Mouse (Mus musculus): ENCODE measurements around the gene Fam69a. TPM values are rescaled to one million over a fixed set of nuclear protein-coding genes. Genes with fewer than 3 reads are reported as not detected.
"Not testable (repeated sequence)": the region's sequence is repeated elsewhere in the genome, so short reads cannot be mapped to it uniquely, and the experiment has no call there.

Gene Fam69a
- polyA plus RNA-seq, 1 experiment from 2014 or later, result 22.6 TPM

- under 1% methylated on average over 23 of the region's 23 CpGs for WGBS
- Histone ChIP-seq H3K27ac (ENCODE audit: low read depth) (peak overlapping the region; percentile 84), H3K4me2 (peak overlapping the region; percentile 87), H3K4me1 (ENCODE audit: insufficient read depth) (0 out of 2 replicates have a peak, but pooled peaks cover 2% of the 10 kb centered on the region), H3K27me3 (ENCODE audit: insufficient read depth, low read length) (no peaks in the 10 kb centered on the region), H3K36me3 (ENCODE audit: insufficient read depth) (peaks cover 43% of the 10 kb centered on the region), H3K4me3 (ENCODE audit: low read depth, low read length) (peak overlapping the region; percentile 99), H3K9me3 (ENCODE audit: low read depth, low read length) (no peaks in the 10 kb centered on the region), H3K9ac (peak overlapping the region; percentile 99)
- no peak for ATAC-seq (ENCODE audit: insufficient read depth)
- no peak for TF ChIP-seq CTCF (IDR thresholded peaks at IDR 0.05; ENCODE audit: low read depth)
- DNase-seq, result peak; percentile 51
Observed at GRCm38 (mm10) chr5:107901014-107901615, 85.8 kb downstream of the Fam69a start.

DNA sequence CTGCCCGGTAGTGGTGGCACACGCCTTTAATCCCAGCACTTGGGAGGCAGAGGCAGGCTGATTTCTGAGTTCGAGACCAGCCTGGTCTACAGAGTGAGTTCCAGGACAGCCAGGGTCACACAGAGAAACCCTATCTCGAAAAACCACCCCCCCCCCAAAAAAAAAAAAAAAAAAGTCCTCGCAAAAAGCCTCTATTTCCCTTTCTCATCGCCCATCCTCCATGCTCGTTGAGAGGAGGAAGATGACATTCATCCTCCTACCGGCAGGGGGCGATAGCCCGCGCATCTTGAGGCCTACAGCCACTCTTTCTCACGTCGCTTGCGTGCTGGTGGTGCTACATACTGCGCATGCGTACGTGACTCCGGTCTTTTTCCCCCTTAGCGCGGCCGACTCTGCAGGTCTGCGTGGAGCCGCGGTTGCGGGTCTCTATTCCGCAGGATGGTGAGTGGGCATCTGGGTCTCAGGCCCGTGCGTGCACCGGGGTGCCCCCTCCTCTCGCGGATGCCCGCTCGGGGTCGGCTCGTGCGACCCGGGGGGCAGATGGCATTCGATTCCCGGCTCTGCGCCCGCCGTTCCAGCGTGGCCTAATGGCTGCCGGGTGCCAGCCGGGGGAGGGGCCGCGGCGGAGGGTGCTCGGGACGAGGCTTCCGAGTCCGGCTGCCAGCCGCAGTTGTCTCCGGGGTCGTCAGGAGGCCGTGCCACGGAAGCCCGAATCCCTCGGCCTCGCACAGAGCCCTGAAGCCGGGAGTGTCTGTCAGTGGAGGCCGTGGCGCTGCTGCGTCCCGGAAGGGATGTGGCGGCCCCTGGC, 86.5 kb downstream of the Fam69a start, which contains the start of gene Rpl5:
Gene Rpl5, plus strand, starts transcription at position 297 of the 808 bp plus-strand sequence.
- ATAC-seq (ENCODE audit: insufficient read depth) (peak; percentile 98), DNase-seq (peak; percentile 99)
- H3K36me3 ChIP-seq (ENCODE audit: insufficient read depth), result peaks cover 35% of the 10 kb centered on the region
- WGBS, result 3% methylated on average over 66 of the region's 66 CpGs
- H3K27ac ChIP-seq (ENCODE audit: low read depth), result peak within 1 kb of the TSS; percentile 84
- 0 out of 2 replicates have a peak, but pooled peaks cover 2% of the 10 kb centered on the region for H3K4me1 ChIP-seq (ENCODE audit: insufficient read depth)
- peak within 1 kb of the TSS; percentile 87 for H3K4me2 ChIP-seq
- no peaks in the 10 kb centered on the region for H3K27me3 ChIP-seq (ENCODE audit: insufficient read depth, low read length)
- H3K9me3 ChIP-seq (ENCODE audit: low read depth, low read length), result no peaks in the 10 kb centered on the region
- TF ChIP-seq CTCF (IDR thresholded peaks at IDR 0.05; ENCODE audit: low read depth), result peak; percentile 98
- peak within 1 kb of the TSS; percentile 99 for H3K4me3 ChIP-seq (ENCODE audit: low read depth, low read length)
- peak within 1 kb of the TSS; percentile 99 for H3K9ac ChIP-seq

DNA sequence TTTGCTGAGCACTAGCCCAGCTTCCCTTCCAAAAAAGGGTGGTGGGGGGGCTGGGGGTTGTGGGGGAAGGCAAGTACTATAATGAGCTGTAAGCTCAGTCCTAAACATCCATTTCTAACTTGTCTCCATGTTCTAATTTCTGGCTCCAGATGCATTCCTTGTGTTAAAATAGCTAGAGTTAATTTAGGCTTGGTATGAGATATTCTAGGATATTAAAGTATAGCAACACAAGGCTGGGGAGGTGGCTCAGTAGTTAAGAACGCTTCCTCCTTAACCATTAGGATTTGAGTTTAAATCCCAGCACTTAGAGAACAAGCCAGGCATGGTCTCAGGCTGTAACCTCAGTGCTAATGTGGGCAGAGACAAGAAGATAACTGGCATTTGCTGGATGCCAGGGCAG, 90.6 kb downstream of the Fam69a start:
- Histone ChIP-seq H3K9me3 (ENCODE audit: low read depth, low read length) (no peaks in the 10 kb centered on the region), H3K4me2 (no peak overlapping the region), H3K27me3 (ENCODE audit: insufficient read depth, low read length) (no peaks in the 10 kb centered on the region), H3K36me3 (ENCODE audit: insufficient read depth) (no peaks in the 10 kb centered on the region), H3K27ac (ENCODE audit: low read depth) (no peak overlapping the region), H3K9ac (no peak overlapping the region), H3K4me3 (ENCODE audit: low read depth, low read length) (no peak overlapping the region), H3K4me1 (ENCODE audit: insufficient read depth) (no peaks in the 10 kb centered on the region)
- TF ChIP-seq CTCF (IDR thresholded peaks at IDR 0.05; ENCODE audit: low read depth), result no peak
- no peak for DNase-seq
- 76% methylated on average over 1 of the region's 1 CpGs for WGBS
- ATAC-seq (ENCODE audit: insufficient read depth), result no peak

DNA sequence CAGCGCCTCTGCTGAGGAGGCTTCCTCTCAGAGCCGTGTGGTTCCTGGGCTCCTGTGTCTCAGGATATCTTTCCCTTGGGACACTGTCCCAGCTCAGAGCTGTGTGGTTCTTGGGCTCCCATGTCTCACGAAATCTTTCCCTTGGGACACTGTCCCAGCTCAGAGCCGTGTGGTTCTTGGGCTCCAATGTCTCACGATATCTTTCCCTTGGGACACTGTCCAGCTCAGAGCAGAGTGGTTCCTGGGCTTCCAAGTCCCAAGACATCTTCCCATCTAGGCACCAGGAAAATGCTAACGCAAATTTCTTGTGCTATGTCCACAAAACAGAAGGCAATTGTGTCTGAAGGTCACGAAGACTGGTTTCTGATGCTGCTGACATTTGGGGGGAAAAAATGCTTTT, 92.2 kb downstream of the Fam69a start:
- ATAC-seq (ENCODE audit: insufficient read depth) (no peak), DNase-seq (no peak)
- no peaks in the 10 kb centered on the region for H3K9me3 ChIP-seq (ENCODE audit: low read depth, low read length)
- WGBS, result 64% methylated on average over 7 of the region's 7 CpGs
- H3K4me1 ChIP-seq (ENCODE audit: insufficient read depth), result no peaks in the 10 kb centered on the region
- no peak overlapping the region for H3K9ac ChIP-seq
- no peak overlapping the region for H3K27ac ChIP-seq (ENCODE audit: low read depth)
- TF ChIP-seq CTCF (IDR thresholded peaks at IDR 0.05; ENCODE audit: low read depth), result no peak
- H3K4me3 ChIP-seq (ENCODE audit: low read depth, low read length), result no peak overlapping the region
- H3K4me2 ChIP-seq, result no peak overlapping the region
- H3K27me3 ChIP-seq (ENCODE audit: insufficient read depth, low read length), result no peaks in the 10 kb centered on the region
- no peaks in the 10 kb centered on the region for H3K36me3 ChIP-seq (ENCODE audit: insufficient read depth)

- DNase-seq, result peak; percentile 56
- 83% methylated on average over 1 of the region's 1 CpGs for WGBS
- ATAC-seq (ENCODE audit: insufficient read depth), result not testable (repeated sequence)
Observed at GRCm38 (mm10) chr5:107891515-107891914, 95.4 kb downstream of the Fam69a start.

GRCm38 (mm10) chr5:107889994-107890888, 96.6 kb downstream of the Fam69a start:
- TF ChIP-seq CTCF (IDR thresholded peaks at IDR 0.05; ENCODE audit: low read depth), result no peak
- no peak overlapping the region for H3K27ac ChIP-seq (ENCODE audit: low read depth)
- ATAC-seq (ENCODE audit: insufficient read depth), result no peak
- no peak overlapping the region for H3K4me3 ChIP-seq (ENCODE audit: low read depth, low read length)
- no peaks in the 10 kb centered on the region for H3K27me3 ChIP-seq (ENCODE audit: insufficient read depth, low read length)
- H3K9ac ChIP-seq, result no peak overlapping the region
- H3K4me2 ChIP-seq, result no peak overlapping the region
- no peak for DNase-seq
- WGBS, result 46% methylated on average over 9 of the region's 9 CpGs
- no peaks in the 10 kb centered on the region for H3K4me1 ChIP-seq (ENCODE audit: insufficient read depth)
- H3K36me3 ChIP-seq (ENCODE audit: insufficient read depth), result no peaks in the 10 kb centered on the region
- no peaks in the 10 kb centered on the region for H3K9me3 ChIP-seq (ENCODE audit: low read depth, low read length)

More at GRCm38 (mm10) chr5:107891515-107891914, 95.4 kb downstream of the Fam69a start:
- H3K4me3 ChIP-seq (ENCODE audit: low read depth, low read length); H3K27ac ChIP-seq (ENCODE audit: low read depth); H3K9me3 ChIP-seq (ENCODE audit: low read depth, low read length); H3K36me3 ChIP-seq (ENCODE audit: insufficient read depth); H3K9ac ChIP-seq; H3K4me1 ChIP-seq (ENCODE audit: insufficient read depth); H3K4me2 ChIP-seq; H3K27me3 ChIP-seq (ENCODE audit: insufficient read depth, low read length): not testable (repeated sequence)
- peak; percentile 65 for TF ChIP-seq CTCF (IDR thresholded peaks at IDR 0.05; ENCODE audit: low read depth)
